Mouse (Mus musculus): ENCODE measurements around the gene Anxa6.
A peak's percentile ranks its signal among the peaks of the same experiment; 100 is the strongest.

Gene Anxa6

GRCm38 (mm10) chr11:54988754-54989349, 44.4 kb downstream of the Anxa6 start:
- DNase-seq, result no peak

GRCm38 (mm10) chr11:54987974-54988373, 45.3 kb downstream of the Anxa6 start:
- DNase-seq, result peak; percentile 44

GRCm38 (mm10) chr11:54985086-54985485, 48.2 kb downstream of the Anxa6 start:
- no peak for DNase-seq

GRCm38 (mm10) chr11:54984581-54984980, 48.7 kb downstream of the Anxa6 start:
- DNase-seq, result no peak

- DNase-seq, result peak; percentile 84
Observed at GRCm38 (mm10) chr11:54984085-54984484, 49.2 kb downstream of the Anxa6 start.

GRCm38 (mm10) chr11:54982520-54982919, 50.7 kb downstream of the Anxa6 start:
- DNase-seq, result no peak

- no peak for DNase-seq
Observed at GRCm38 (mm10) chr11:54981630-54982029, 51.6 kb downstream of the Anxa6 start.

- DNase-seq, result no peak
Observed at GRCm38 (mm10) chr11:54977385-54977937, 55.8 kb downstream of the Anxa6 start.

GRCm38 (mm10) chr11:54976351-54976750, 56.9 kb downstream of the Anxa6 start:
- no peak for DNase-seq

- DNase-seq, result no peak
Observed at GRCm38 (mm10) chr11:54975756-54976155, 57.5 kb downstream of the Anxa6 start.

- no peak for DNase-seq
Observed at GRCm38 (mm10) chr11:54975340-54975739, 57.9 kb downstream of the Anxa6 start.

- DNase-seq, result no peak
Observed at GRCm38 (mm10) chr11:54974639-54975038, 58.6 kb downstream of the Anxa6 start.

GRCm38 (mm10) chr11:54973481-54974212, 59.6 kb downstream of the Anxa6 start:
- DNase-seq, result peak; percentile 74

GRCm38 (mm10) chr11:54972789-54973188, 60.5 kb downstream of the Anxa6 start:
- no peak for DNase-seq

- no peak for DNase-seq
Observed at GRCm38 (mm10) chr11:54972049-54972723, 61.1 kb downstream of the Anxa6 start.

GRCm38 (mm10) chr11:54971365-54972048, 61.7 kb downstream of the Anxa6 start:
- DNase-seq, result no peak

- DNase-seq, result no peak
Observed at GRCm38 (mm10) chr11:54965234-54965633, 68.0 kb downstream of the Anxa6 start.

GRCm38 (mm10) chr11:54962810-54963209, 70.4 kb downstream of the Anxa6 start, which contains the start of gene Tnip1:
Gene Tnip1 (minus strand): TSS chr11:54962917.
- DNase-seq, result no peak

GRCm38 (mm10) chr11:54961921-54962320, 71.3 kb downstream of the Anxa6 start:
- no peak for DNase-seq

GRCm38 (mm10) chr11:54961164-54961850, 71.9 kb downstream of the Anxa6 start:
- DNase-seq, result no peak

GRCm38 (mm10) chr11:54960251-54960650, 73.0 kb downstream of the Anxa6 start:
- no peak for DNase-seq

GRCm38 (mm10) chr11:54958571-54959073, 74.6 kb downstream of the Anxa6 start:
- DNase-seq, result no peak
